Comparison of ENCODE assay signal across 8 mouse cellular contexts in genomic region chr12:70937150-70937549, GRCm38 (mm10). TPM values are rescaled to one million over a fixed set of nuclear protein-coding genes. Genes with fewer than 3 reads are reported as not detected.
A peak's percentile ranks its signal among the peaks of the same experiment; 100 is the strongest.
DNase-seq lines count a peak whose midpoint lies in the region; ATAC-seq and TF ChIP-seq lines count a peak whose summit lies in the region.

No protein-coding gene starts in this region.

- H3K9ac ChIP-seq in kidney, embryonic 14.5 days (ENCODE audit: low read depth, low read length) = peak overlapping the region; percentile 87; the same call in 1 of the 2 replicates
- peak overlapping the region; percentile 92 for H3K9ac ChIP-seq in forebrain, embryonic 13.5 days
- peak overlapping the region; percentile 90 for H3K9ac ChIP-seq in kidney, embryonic 15.5 days
- peak overlapping the region; percentile 86 for H3K9ac ChIP-seq in midbrain, embryonic 11.5 days (ENCODE audit: low read length)

- in situ Hi-C loops in Patski (cut with MboI; ENCODE audit: low pct_unique_long_range_greater_than_20kb) = loop anchor here (25.0 kb wide), 2 partner anchors 700 to 1000 kb away; partner anchors contain the start of gene Pygl

- no peaks in the 10 kb centered on the region; the same call in 1 of the 2 replicates for H3K9me3 ChIP-seq in kidney, embryonic 14.5 days (ENCODE audit: control insufficient read depth, low read length)
- H3K9me3 ChIP-seq in forebrain, embryonic 13.5 days (replicated peaks) = no peaks in the 10 kb centered on the region
- H3K9me3 ChIP-seq in kidney, embryonic 15.5 days (replicated peaks) = no peaks in the 10 kb centered on the region
- no peaks in the 10 kb centered on the region for H3K9me3 ChIP-seq in midbrain, embryonic 11.5 days (ENCODE audit: control insufficient read depth, low read length)

- peak overlapping the region; percentile 86; the same call in 1 of the 2 replicates for H3K27ac ChIP-seq in kidney, embryonic 14.5 days (ENCODE audit: low read depth, low read length)
- H3K27ac ChIP-seq in forebrain, embryonic 13.5 days = peak overlapping the region; percentile 74
- H3K27ac ChIP-seq in kidney, embryonic 15.5 days = peak overlapping the region; percentile 95
- peak overlapping the region; percentile 87 for H3K27ac ChIP-seq in midbrain, embryonic 11.5 days (ENCODE audit: low read depth, low read length)

- TF ChIP-seq CTCF in Patski (IDR thresholded peaks at IDR 0.05) = no peak

- H3K4me3 ChIP-seq in kidney, embryonic 14.5 days (ENCODE audit: low read length) = peak overlapping the region; percentile 97
- H3K4me3 ChIP-seq in forebrain, embryonic 13.5 days = peak overlapping the region; percentile 86
- H3K4me3 ChIP-seq in kidney, embryonic 15.5 days (replicated peaks) = peak overlapping the region; percentile 89
- peak overlapping the region; percentile 84 for H3K4me3 ChIP-seq in midbrain, embryonic 11.5 days (ENCODE audit: low read depth, low read length)

- peaks cover 6% of the 10 kb centered on the region; the same call in 1 of the 2 replicates for H3K36me3 ChIP-seq in kidney, embryonic 14.5 days (ENCODE audit: control insufficient read depth, insufficient read depth, low read length)
- H3K36me3 ChIP-seq in forebrain, embryonic 13.5 days (ENCODE audit: poor library complexity, severe bottlenecking) = peaks cover 8% of the 10 kb centered on the region
- peaks cover 9% of the 10 kb centered on the region; the same call in 1 of the 2 replicates for H3K36me3 ChIP-seq in kidney, embryonic 15.5 days
- no peaks in the 10 kb centered on the region for H3K36me3 ChIP-seq in midbrain, embryonic 11.5 days (ENCODE audit: control insufficient read depth, insufficient read depth, low read length)

- no peaks in the 10 kb centered on the region for H3K27me3 ChIP-seq in kidney, embryonic 14.5 days (ENCODE audit: control insufficient read depth, insufficient read depth, low read length)
- H3K27me3 ChIP-seq in Patski = peaks cover 1% of the 10 kb centered on the region
- no peaks in the 10 kb centered on the region for H3K27me3 ChIP-seq in forebrain, embryonic 13.5 days
- no peaks in the 10 kb centered on the region for H3K27me3 ChIP-seq in kidney, embryonic 15.5 days
- no peaks in the 10 kb centered on the region for H3K27me3 ChIP-seq in midbrain, embryonic 11.5 days (ENCODE audit: control insufficient read depth, insufficient read depth, low read length)

- WGBS in kidney, embryonic 14.5 days = 25% methylated on average over 9 of the region's 12 CpGs
- WGBS in forebrain, embryonic 13.5 days = 18% methylated on average over 9 of the region's 12 CpGs
- 20% methylated on average over 12 of the region's 12 CpGs for WGBS in kidney, embryonic 15.5 days
- 33% methylated on average over 7 of the region's 12 CpGs for WGBS in midbrain, embryonic 11.5 days

- no peak for DNase-seq in kidney, adult 11 months
- no peak for DNase-seq in Patski (ENCODE audit: low read depth, low spot score)
- DNase-seq in midbrain, embryonic 11.5 days (ENCODE audit: low spot score, missing footprints) = peak; percentile 89
- DNase-seq in urinary bladder, postnatal 36 days (ENCODE audit: low spot score in 2 of 2) = no peak
- no peak for DNase-seq in urinary bladder, adult 2 months (ENCODE audit: low spot score)

- H3K4me1 ChIP-seq in kidney, embryonic 14.5 days (ENCODE audit: control insufficient read depth, insufficient read depth, low read length) = no peaks in the 10 kb centered on the region; the same call in 1 of the 2 replicates
- peaks cover 13% of the 10 kb centered on the region for H3K4me1 ChIP-seq in forebrain, embryonic 13.5 days
- 0 out of 2 replicates have a peak, but pooled peaks cover 5% of the 10 kb centered on the region for H3K4me1 ChIP-seq in kidney, embryonic 15.5 days
- peaks cover 4% of the 10 kb centered on the region for H3K4me1 ChIP-seq in midbrain, embryonic 11.5 days (ENCODE audit: control insufficient read depth, insufficient read depth, low read length)

- POLR2A ChIA-PET in Patski (lab: Charles Lee) = no interaction called here

- CTCF ChIA-PET in Patski (lab: Charles Lee) = no interaction called here

- peak; percentile 24; the same call in 1 of the 2 replicates for ATAC-seq in kidney, embryonic 14.5 days (ENCODE audit: low FRiP score, low TSS enrichment)
- ATAC-seq in Patski = peak; percentile 1
- peak; percentile 31 for ATAC-seq in forebrain, embryonic 13.5 days
- ATAC-seq in kidney, embryonic 15.5 days (replicated peaks; ENCODE audit: low FRiP score) = peak; percentile 22
- peak; percentile 63 for ATAC-seq in midbrain, embryonic 11.5 days (ENCODE audit: low FRiP score)

- peak overlapping the region; percentile 36 for H3K4me2 ChIP-seq in kidney, embryonic 14.5 days (replicated peaks; ENCODE audit: low read depth, low read length)
- H3K4me2 ChIP-seq in forebrain, embryonic 13.5 days = peak overlapping the region; percentile 59
- H3K4me2 ChIP-seq in kidney, embryonic 15.5 days = peak overlapping the region; percentile 70
- H3K4me2 ChIP-seq in midbrain, embryonic 11.5 days = peak overlapping the region; percentile 48

RNA-seq across cellular contexts. Expression of gene Actr10, which starts 0.5 kb away (rescaled TPM):
- polyA plus RNA-seq in kidney, embryonic 14.5 days (2014; fragmentation: Nextera tagmentation; extraction: Ambion mirVana) = 249 and 257 TPM in 2 replicates
- 203 TPM for polyA plus RNA-seq in Patski (2021)
- polyA plus RNA-seq in forebrain, embryonic 13.5 days (2015; fragmentation: Nextera tagmentation; extraction: Ambion mirVana) = 272 and 281 TPM in 2 replicates
- polyA plus RNA-seq in kidney, embryonic 15.5 days (2015; fragmentation: Nextera tagmentation; extraction: Ambion mirVana) = 222 and 239 TPM in 2 replicates
- polyA plus RNA-seq in midbrain, embryonic 11.5 days (2014; fragmentation: Nextera tagmentation; extraction: Ambion mirVana) = 275 and 291 TPM in 2 replicates
- polyA plus RNA-seq in urinary bladder, adult 2 months (2012; rRNA removed) = 88.2 and 95.6 TPM in 2 replicates

RNA-seq across cellular contexts. Expression of gene Psma3, which starts 37.3 kb away (rescaled TPM):
- 686 and 801 TPM in 2 replicates for polyA plus RNA-seq in kidney, embryonic 14.5 days (2014; fragmentation: Nextera tagmentation; extraction: Ambion mirVana)
- 201 TPM for polyA plus RNA-seq in Patski (2021)
- polyA plus RNA-seq in forebrain, embryonic 13.5 days (2015; fragmentation: Nextera tagmentation; extraction: Ambion mirVana) = 640 and 646 TPM in 2 replicates
- 591 and 640 TPM in 2 replicates for polyA plus RNA-seq in kidney, embryonic 15.5 days (2015; fragmentation: Nextera tagmentation; extraction: Ambion mirVana)
- 654 and 676 TPM in 2 replicates for polyA plus RNA-seq in midbrain, embryonic 11.5 days (2014; fragmentation: Nextera tagmentation; extraction: Ambion mirVana)
- polyA plus RNA-seq in urinary bladder, adult 2 months (2012; rRNA removed) = 240 and 288 TPM in 2 replicates

Comparison
In these comparisons a context has a peak if more than half of its experiments do, and no peak if none do; other contexts are left out.
1. ATAC-seq: peak in every context shown above with its lines; median percentile 63 in midbrain, embryonic 11.5 days; 31 in forebrain, embryonic 13.5 days; 24 in kidney, embryonic 14.5 days; 22 in kidney, embryonic 15.5 days; 1 in Patski.